Mouse (Mus musculus) C2C12 (cell line): ENCODE measurements around the gene Flywch1. TPM values are rescaled to one million over a fixed set of nuclear protein-coding genes. Genes with fewer than 3 reads are reported as not detected.

Experiments
- H3K27me3 ChIP-seq: one replicate; pipeline ENCODE4 v1.6.1; 2011; ENCODE audit not compliant: control insufficient read depth, insufficient read depth, insufficient read length
- H3K36me3 ChIP-seq: one replicate; pipeline ENCODE4 v1.6.1; 2011; ENCODE audit not compliant: control insufficient read depth, insufficient read depth
- H3K4me3 ChIP-seq: one replicate; pipeline ENCODE4 v1.5.1; 2011; ENCODE audit warnings: mild to moderate bottlenecking, control low read depth; ENCODE audit not compliant: poor library complexity, insufficient read depth, severe bottlenecking
- H3K79me2 ChIP-seq: one replicate; pipeline ENCODE4 v1.6.1; 2011; ENCODE audit not compliant: control insufficient read depth, insufficient read depth
- H3K79me3 ChIP-seq: one replicate; pipeline ENCODE4 v1.6.1; 2011; ENCODE audit warnings: low read depth, control low read depth
- H3ac ChIP-seq: one replicate; pipeline ENCODE3; 2011; ENCODE audit warnings: low read depth; ENCODE audit not compliant: control insufficient read depth, insufficient read length
- CEBPB ChIP-seq: IDR thresholded peaks from one replicate; pipeline ENCODE4 v1.6.1; 2011; ENCODE audit warnings: low read depth, mild to moderate bottlenecking, control low read depth, moderate library complexity
- CTCF ChIP-seq: IDR thresholded peaks from one replicate; pipeline ENCODE4 v1.5.1; 2011; ENCODE audit not compliant: control insufficient read depth, insufficient read depth, insufficient read length
- FOSL1 ChIP-seq: IDR thresholded peaks from one replicate; pipeline ENCODE4 v1.8.0; 2011; ENCODE audit warnings: mild to moderate bottlenecking, low read length; ENCODE audit not compliant: poor library complexity, insufficient read depth, severe bottlenecking
- MAX ChIP-seq: IDR thresholded peaks from one replicate; pipeline ENCODE4 v1.6.1; 2011; ENCODE audit warnings: mild to moderate bottlenecking, control low read depth
- MYOD1 ChIP-seq: IDR thresholded peaks from one replicate; pipeline ENCODE4 v1.6.1; 2011; ENCODE audit warnings: low read depth; ENCODE audit not compliant: control insufficient read depth, insufficient read length
- MYOG ChIP-seq: IDR thresholded peaks from one replicate; pipeline ENCODE4 v1.6.1; 2011; ENCODE audit not compliant: control insufficient read depth, insufficient read length; ENCODE audit errors: extremely low read depth
- USF1 ChIP-seq: IDR thresholded peaks from one replicate; pipeline ENCODE4 v1.6.1; 2011; ENCODE audit warnings: low read depth, mild to moderate bottlenecking, control low read depth, moderate library complexity
- polyA plus RNA-seq: library from polyadenylated mRNA; unstranded; fragments of >200 nt; fragmentation: generic; extraction: Trizol; gene quantifications from one replicate; pipeline ENCODE4 v1.2.1, GENCODE M21; 2012; ENCODE audit warnings: missing spikeins

The Flywch1 gene
- polyA plus RNA-seq, 1 experiment = 92.5 TPM

DNA sequence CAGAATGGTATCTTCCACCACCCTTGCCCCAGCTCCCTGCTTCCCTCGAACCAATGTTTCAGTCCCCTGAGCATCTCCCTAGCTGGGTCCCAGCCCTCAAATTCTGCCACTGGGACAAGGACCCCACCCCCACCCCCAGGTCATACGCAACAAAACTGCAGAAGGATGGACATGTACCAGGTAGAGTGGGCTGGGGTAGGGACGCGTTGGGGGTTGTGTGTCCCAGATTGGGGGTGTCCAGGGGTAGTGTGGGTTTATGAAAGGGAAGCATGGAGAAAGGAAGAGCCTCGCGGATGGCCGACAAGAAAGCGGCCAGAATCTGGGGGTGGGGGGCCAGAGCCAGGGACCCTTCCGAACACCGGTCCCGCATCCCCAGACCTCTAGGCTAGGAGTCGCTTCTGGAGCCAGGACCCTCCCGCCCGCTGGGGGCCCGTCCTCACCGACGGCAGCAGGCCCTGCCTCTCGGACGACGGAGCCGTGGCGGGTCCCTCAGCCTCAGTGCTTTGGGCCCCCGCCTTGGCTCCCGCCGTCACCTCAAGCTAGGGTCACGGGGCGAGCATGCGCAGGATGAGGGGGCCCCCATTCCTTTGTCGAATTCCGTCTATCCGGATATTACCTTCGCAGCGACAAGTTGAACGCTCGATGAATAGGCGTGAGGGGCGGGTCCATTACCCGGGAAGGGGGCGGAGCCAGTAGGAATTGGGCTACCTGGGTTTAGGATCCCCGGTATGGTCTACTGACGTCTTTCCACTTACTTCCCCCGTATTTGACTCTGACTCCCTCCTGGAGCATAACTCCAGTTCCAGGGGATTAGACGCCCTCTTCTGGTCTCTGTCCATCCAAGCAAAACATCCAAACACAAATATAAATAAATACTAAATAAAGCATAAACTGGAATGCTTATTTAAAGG lies 14.4 kb upstream of the Flywch1 start, which contains the start of gene Flywch2:
Gene Flywch2 (minus strand): TSS at position 521 of the 911 bp plus-strand sequence.
- peak within 1 kb of the TSS; percentile 32 for H3ac ChIP-seq
- no peak within 1 kb of the TSS for H3K4me3 ChIP-seq
- H3K79me2 ChIP-seq = no peaks in the 10 kb centered on the region
- no peaks in the 10 kb centered on the region for H3K36me3 ChIP-seq
- H3K27me3 ChIP-seq = no peaks in the 10 kb centered on the region
- TF ChIP-seq FOSL1 (no peak), MYOG (no peak), CEBPB (no peak), MAX (no peak), CTCF (no peak), MYOD1 (no peak), USF1 (no peak)
- H3K79me3 ChIP-seq = no peaks in the 10 kb centered on the region

DNA sequence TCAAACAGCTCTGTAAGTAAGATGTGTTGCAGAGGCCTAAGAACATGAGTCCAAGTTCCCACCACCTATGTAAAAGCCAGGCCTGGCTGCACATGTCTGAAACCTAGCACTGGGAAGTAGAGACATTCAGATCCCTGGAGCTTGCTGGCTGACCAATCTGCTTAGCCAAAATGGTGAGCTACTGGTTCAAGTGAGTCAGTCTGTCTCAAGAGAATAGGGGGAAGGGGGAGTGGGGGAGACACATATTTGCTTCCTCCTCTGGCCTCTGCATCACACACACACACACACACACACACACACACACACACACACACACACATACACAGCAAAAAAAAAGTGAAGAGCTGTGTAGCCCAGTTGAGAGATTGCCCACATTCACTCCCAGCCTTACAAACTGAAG lies 11.9 kb upstream of the Flywch1 start:
- H3K79me2 ChIP-seq = no peaks in the 10 kb centered on the region
- H3K36me3 ChIP-seq = no peaks in the 10 kb centered on the region
- no peaks in the 10 kb centered on the region for H3K79me3 ChIP-seq
- H3K4me3 ChIP-seq = no peak overlapping the region
- TF ChIP-seq USF1 (no peak), CEBPB (no peak), CTCF (no peak), MYOD1 (no peak), MYOG (no peak), MAX (no peak), FOSL1 (no peak)
- H3ac ChIP-seq = no peak overlapping the region
- H3K27me3 ChIP-seq = peaks cover 6% of the 10 kb centered on the region

DNA sequence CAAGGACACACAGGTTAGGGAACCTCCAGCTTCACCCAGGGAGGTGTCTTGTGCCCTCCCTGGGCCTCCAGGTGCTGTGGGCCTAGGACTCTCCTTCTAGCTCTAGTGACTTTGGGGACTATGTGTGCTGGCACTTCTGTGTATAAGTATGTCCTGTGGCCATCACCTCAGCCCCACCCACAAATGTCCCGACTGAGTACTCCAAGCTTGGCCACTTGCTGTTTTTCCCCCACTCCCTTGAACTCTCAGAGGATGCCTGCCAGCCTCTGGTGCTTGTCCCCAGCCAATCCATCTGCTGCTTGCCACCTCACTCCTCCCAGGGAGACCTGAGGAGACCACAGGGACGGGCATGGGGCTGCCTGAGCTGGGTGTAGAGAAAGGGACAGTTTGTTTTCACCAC lies 7.0 kb upstream of the Flywch1 start:
- Histone ChIP-seq H3K4me3 (no peak overlapping the region), H3K36me3 (no peaks in the 10 kb centered on the region), H3ac (no peak overlapping the region), H3K79me3 (no peaks in the 10 kb centered on the region), H3K79me2 (no peaks in the 10 kb centered on the region), H3K27me3 (peaks cover 7% of the 10 kb centered on the region)
- TF ChIP-seq USF1 (no peak), MAX (no peak), FOSL1 (no peak), MYOG (no peak), CEBPB (no peak), MYOD1 (no peak), CTCF (no peak)

DNA sequence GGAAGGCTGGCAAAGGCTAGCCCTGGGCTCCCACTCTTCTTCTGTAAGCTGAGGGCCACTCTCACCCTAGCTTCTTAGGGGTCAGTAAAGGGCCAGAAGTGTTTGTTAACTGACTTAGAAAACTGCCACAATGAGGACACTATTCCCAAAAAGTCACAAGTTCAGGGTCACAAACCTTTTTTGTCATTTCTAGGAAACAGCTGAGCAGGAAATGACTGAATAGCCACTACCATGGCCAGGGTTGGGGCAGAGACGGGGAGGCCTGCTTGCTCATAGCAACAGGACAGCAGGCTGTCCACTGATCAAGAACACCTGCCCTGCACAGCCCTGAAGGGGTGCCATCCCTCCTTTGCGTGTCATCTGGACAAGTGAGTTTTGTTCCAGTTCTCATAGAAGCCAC lies 5.7 kb upstream of the Flywch1 start:
- no peaks in the 10 kb centered on the region for H3K79me3 ChIP-seq
- TF ChIP-seq FOSL1 (no peak), CTCF (no peak), MYOD1 (no peak), CEBPB (no peak), USF1 (no peak), MAX (no peak), MYOG (no peak)
- H3K4me3 ChIP-seq = no peak overlapping the region
- no peaks in the 10 kb centered on the region for H3K36me3 ChIP-seq
- H3K79me2 ChIP-seq = no peaks in the 10 kb centered on the region
- no peak overlapping the region for H3ac ChIP-seq
- peaks cover 7% of the 10 kb centered on the region for H3K27me3 ChIP-seq

DNA sequence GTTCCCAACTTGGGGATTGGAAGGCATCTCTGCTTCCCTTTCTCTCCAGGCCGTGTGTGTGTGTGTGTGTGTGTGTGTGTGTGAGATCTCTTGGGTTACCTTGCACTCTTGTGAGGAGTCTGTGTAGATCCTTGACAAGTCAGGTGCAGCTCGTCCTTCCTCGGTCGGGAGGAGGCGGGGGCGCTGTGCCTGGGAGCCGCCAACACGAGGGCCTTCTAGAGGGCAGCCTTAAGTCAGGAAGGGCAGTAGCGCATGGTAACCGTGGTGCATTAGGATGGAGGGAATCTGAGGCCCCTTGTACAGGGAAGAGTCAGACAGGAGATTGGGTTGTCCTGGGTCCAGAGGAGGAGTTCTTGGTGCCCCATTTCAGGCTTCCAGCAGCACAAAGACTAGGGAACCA lies 4.8 kb upstream of the Flywch1 start:
- Histone ChIP-seq H3ac (no peak overlapping the region), H3K79me3 (no peaks in the 10 kb centered on the region), H3K79me2 (peaks cover 1% of the 10 kb centered on the region), H3K4me3 (no peak overlapping the region), H3K27me3 (peaks cover 7% of the 10 kb centered on the region), H3K36me3 (no peaks in the 10 kb centered on the region)
- TF ChIP-seq CEBPB (no peak), MYOD1 (no peak), MYOG (no peak), FOSL1 (no peak), CTCF (no peak), MAX (no peak), USF1 (no peak)
